Mouse (Mus musculus): Measurements from ENCODE around the gene Aoc1. TPM values are rescaled to one million over a fixed set of nuclear protein-coding genes. Genes with fewer than 3 reads are reported as not detected.

The Aoc1 gene
- polyA plus RNA-seq, 1 experiment: 7.3 TPM

GRCm38 (mm10) chr6:48949596-48949995 lies 76.9 kb downstream of the Aoc1 start:
- Histone ChIP-seq H3K27me3 (replicated peaks; ENCODE audit: control insufficient read depth, insufficient read depth, low read length) (no peaks in the 10 kb centered on the region), H3K36me3 (ENCODE audit: control insufficient read depth, insufficient read depth, low read length) (no peaks in the 10 kb centered on the region), H3K4me3 (ENCODE audit: insufficient read depth, low read depth, low read length) (no peak overlapping the region), H3K27ac (ENCODE audit: insufficient read depth, low read depth, low read length) (no peak overlapping the region), H3K4me1 (ENCODE audit: control insufficient read depth, insufficient read depth, low read length) (no peaks in the 10 kb centered on the region)
- WGBS: 71% methylated on average over 2 of the region's 2 CpGs
- TF ChIP-seq POLR2A (IDR thresholded peaks at IDR 0.05; ENCODE audit: low read depth, low read length) (no peak), CTCF (conservative IDR thresholded peaks at IDR 0.05; ENCODE audit: insufficient read depth, insufficient read length, low read depth, low read length) (no peak)
- DNase-seq: no peak

GRCm38 (mm10) chr6:48950676-48951075 lies 78.0 kb downstream of the Aoc1 start:
- Histone ChIP-seq H3K27ac (ENCODE audit: insufficient read depth, low read depth, low read length) (no peak overlapping the region), H3K27me3 (replicated peaks; ENCODE audit: control insufficient read depth, insufficient read depth, low read length) (no peaks in the 10 kb centered on the region), H3K4me1 (ENCODE audit: control insufficient read depth, insufficient read depth, low read length) (no peaks in the 10 kb centered on the region), H3K4me3 (ENCODE audit: insufficient read depth, low read depth, low read length) (no peak overlapping the region), H3K36me3 (ENCODE audit: control insufficient read depth, insufficient read depth, low read length) (no peaks in the 10 kb centered on the region)
- TF ChIP-seq CTCF (conservative IDR thresholded peaks at IDR 0.05; ENCODE audit: insufficient read depth, insufficient read length, low read depth, low read length) (no peak), POLR2A (IDR thresholded peaks at IDR 0.05; ENCODE audit: low read depth, low read length) (no peak)
- no peak for DNase-seq
- 89% methylated on average over 5 of the region's 5 CpGs for WGBS

GRCm38 (mm10) chr6:48951630-48952029 lies 78.9 kb downstream of the Aoc1 start:
- H3K4me3 ChIP-seq (ENCODE audit: insufficient read depth, low read depth, low read length): no peak overlapping the region
- H3K27ac ChIP-seq (ENCODE audit: insufficient read depth, low read depth, low read length): no peak overlapping the region
- TF ChIP-seq CTCF (conservative IDR thresholded peaks at IDR 0.05; ENCODE audit: insufficient read depth, insufficient read length, low read depth, low read length): no peak
- TF ChIP-seq POLR2A (IDR thresholded peaks at IDR 0.05; ENCODE audit: low read depth, low read length): no peak
- H3K36me3 ChIP-seq (ENCODE audit: control insufficient read depth, insufficient read depth, low read length): no peaks in the 10 kb centered on the region
- no peaks in the 10 kb centered on the region for H3K27me3 ChIP-seq (replicated peaks; ENCODE audit: control insufficient read depth, insufficient read depth, low read length)
- no peaks in the 10 kb centered on the region for H3K4me1 ChIP-seq (ENCODE audit: control insufficient read depth, insufficient read depth, low read length)
- 90% methylated on average over 6 of the region's 6 CpGs for WGBS
- no peak for DNase-seq

GRCm38 (mm10) chr6:48953220-48953619 lies 80.5 kb downstream of the Aoc1 start:
- WGBS: 67% methylated on average over 5 of the region's 5 CpGs

GRCm38 (mm10) chr6:48954211-48954610 lies 81.5 kb downstream of the Aoc1 start:
- no peak for DNase-seq
- TF ChIP-seq POLR2A (IDR thresholded peaks at IDR 0.05; ENCODE audit: low read depth, low read length) (no peak), CTCF (conservative IDR thresholded peaks at IDR 0.05; ENCODE audit: insufficient read depth, insufficient read length, low read depth, low read length) (no peak)
- H3K4me3 ChIP-seq (ENCODE audit: insufficient read depth, low read depth, low read length): no peak overlapping the region
- H3K4me1 ChIP-seq (ENCODE audit: control insufficient read depth, insufficient read depth, low read length): no peaks in the 10 kb centered on the region
- no peaks in the 10 kb centered on the region for H3K36me3 ChIP-seq (ENCODE audit: control insufficient read depth, insufficient read depth, low read length)
- no peaks in the 10 kb centered on the region for H3K27me3 ChIP-seq (replicated peaks; ENCODE audit: control insufficient read depth, insufficient read depth, low read length)
- H3K27ac ChIP-seq (ENCODE audit: insufficient read depth, low read depth, low read length): no peak overlapping the region
- 93% methylated on average over 5 of the region's 5 CpGs for WGBS

More at GRCm38 (mm10) chr6:48953220-48953619, 80.5 kb downstream of the Aoc1 start:
- H3K27ac ChIP-seq (ENCODE audit: insufficient read depth, low read depth, low read length): no peak overlapping the region
- peak; percentile 21 for DNase-seq
- TF ChIP-seq POLR2A (IDR thresholded peaks at IDR 0.05; ENCODE audit: low read depth, low read length): no peak
- TF ChIP-seq CTCF (conservative IDR thresholded peaks at IDR 0.05; ENCODE audit: insufficient read depth, insufficient read length, low read depth, low read length): no peak
- no peaks in the 10 kb centered on the region for H3K36me3 ChIP-seq (ENCODE audit: control insufficient read depth, insufficient read depth, low read length)
- H3K27me3 ChIP-seq (replicated peaks; ENCODE audit: control insufficient read depth, insufficient read depth, low read length): no peaks in the 10 kb centered on the region
- no peaks in the 10 kb centered on the region for H3K4me1 ChIP-seq (ENCODE audit: control insufficient read depth, insufficient read depth, low read length)
- H3K4me3 ChIP-seq (ENCODE audit: insufficient read depth, low read depth, low read length): no peak overlapping the region

GRCm38 (mm10) chr6:48954946-48955345 lies 82.2 kb downstream of the Aoc1 start:
- Histone ChIP-seq H3K36me3 (ENCODE audit: control insufficient read depth, insufficient read depth, low read length) (no peaks in the 10 kb centered on the region), H3K4me1 (ENCODE audit: control insufficient read depth, insufficient read depth, low read length) (no peaks in the 10 kb centered on the region), H3K4me3 (ENCODE audit: insufficient read depth, low read depth, low read length) (no peak overlapping the region), H3K27me3 (replicated peaks; ENCODE audit: control insufficient read depth, insufficient read depth, low read length) (no peaks in the 10 kb centered on the region), H3K27ac (ENCODE audit: insufficient read depth, low read depth, low read length) (no peak overlapping the region)
- DNase-seq: peak; percentile 87
- 44% methylated on average over 1 of the region's 1 CpGs for WGBS
- peak; percentile 73 for TF ChIP-seq CTCF (conservative IDR thresholded peaks at IDR 0.05; ENCODE audit: insufficient read depth, insufficient read length, low read depth, low read length)
- no peak for TF ChIP-seq POLR2A (IDR thresholded peaks at IDR 0.05; ENCODE audit: low read depth, low read length)

- no peak for DNase-seq
- 74% methylated on average over 4 of the region's 4 CpGs for WGBS
These were observed 84.1 kb downstream of the Aoc1 start for GRCm38 (mm10) chr6:48956785-48957184.

More at GRCm38 (mm10) chr6:48956785-48957184, 84.1 kb downstream of the Aoc1 start:
- no peaks in the 10 kb centered on the region for H3K27me3 ChIP-seq (replicated peaks; ENCODE audit: control insufficient read depth, insufficient read depth, low read length)
- no peak overlapping the region for H3K27ac ChIP-seq (ENCODE audit: insufficient read depth, low read depth, low read length)
- no peaks in the 10 kb centered on the region for H3K36me3 ChIP-seq (ENCODE audit: control insufficient read depth, insufficient read depth, low read length)
- H3K4me3 ChIP-seq (ENCODE audit: insufficient read depth, low read depth, low read length): no peak overlapping the region
- no peak for TF ChIP-seq CTCF (conservative IDR thresholded peaks at IDR 0.05; ENCODE audit: insufficient read depth, insufficient read length, low read depth, low read length)
- TF ChIP-seq POLR2A (IDR thresholded peaks at IDR 0.05; ENCODE audit: low read depth, low read length): no peak
- no peaks in the 10 kb centered on the region for H3K4me1 ChIP-seq (ENCODE audit: control insufficient read depth, insufficient read depth, low read length)
